Mouse (Mus musculus): Measurements from ENCODE around the gene Pold1.

Gene Pold1

GRCm38 (mm10) chr7:44484109-44484508 lies 64.5 kb downstream of the Pold1 start:
- peak in 1 of 2 experiments; percentile 0 for DNase-seq

GRCm38 (mm10) chr7:44482836-44483435 lies 65.7 kb downstream of the Pold1 start:
- no peak for DNase-seq
